Mouse (Mus musculus) lung, adult 2 months (tissue): ENCODE measurements at regions not wholly inside any gene's neighbourhood (a gene's known extent, or its start where the extent isn't known, plus 50 kb on each side); places are given as distances from the start of the nearest gene placed in this dataset.

Experiments used
- DNase-seq: peaks from one replicate; pipeline ENCODE4 v3.0.0; 2022
- H3K4me1 ChIP-seq: fragments of 200-500 bp; 2 replicates; pipeline ENCODE4 v1.6.1; 2011; ENCODE audit warnings: low read length; ENCODE audit not compliant: control insufficient read depth, insufficient read depth
- H3K4me3 ChIP-seq: fragments of 200-500 bp; replicated peaks from 2 replicates; pipeline ENCODE3; 2011; ENCODE audit warnings: low read depth, mild to moderate bottlenecking, control low read depth, low read length; ENCODE audit errors: extremely low read depth
- CTCF ChIP-seq: fragments of 200-500 bp; IDR thresholded peaks from 2 replicates; pipeline ENCODE4 v1.5.1; 2011; ENCODE audit warnings: mild to moderate bottlenecking, low read length, control low read depth; ENCODE audit not compliant: insufficient read depth
- POLR2A ChIP-seq: fragments of 200-500 bp; IDR thresholded peaks from 2 replicates; pipeline ENCODE4 v1.6.1; 2011; ENCODE audit warnings: low read depth, mild to moderate bottlenecking, control low read depth, low read length, borderline replicate concordance; ENCODE audit errors: extremely low read depth
- WGBS: fragments of 180-500 bp; shearing (Covaris S2); methylation state at CpG from one replicate; pipeline ENCODE4 v1.1.7; 2018; 5-methylcytosine and 5-hydroxymethylcytosine counted together

GRCm38 (mm10) chrX:99552778-99553177, 81.7 kb upstream of the Pja1 start:
- TF ChIP-seq CTCF (no peak), POLR2A (no peak)
- 77% methylated on average over 2 of the region's 2 CpGs for WGBS
- DNase-seq, result no peak

GRCm38 (mm10) chrX:99550057-99550760, 79.1 kb upstream of the Pja1 start:
- TF ChIP-seq CTCF (no peak), POLR2A (no peak)
- DNase-seq, result no peak
- Histone ChIP-seq H3K4me3 (no peak overlapping the region), H3K4me1 (no peaks in the 10 kb centered on the region)
- WGBS, result 60% methylated on average over 7 of the region's 7 CpGs

More at GRCm38 (mm10) chrX:99552778-99553177, 81.7 kb upstream of the Pja1 start:
- no peak overlapping the region for H3K4me3 ChIP-seq
- no peaks in the 10 kb centered on the region for H3K4me1 ChIP-seq

DNA sequence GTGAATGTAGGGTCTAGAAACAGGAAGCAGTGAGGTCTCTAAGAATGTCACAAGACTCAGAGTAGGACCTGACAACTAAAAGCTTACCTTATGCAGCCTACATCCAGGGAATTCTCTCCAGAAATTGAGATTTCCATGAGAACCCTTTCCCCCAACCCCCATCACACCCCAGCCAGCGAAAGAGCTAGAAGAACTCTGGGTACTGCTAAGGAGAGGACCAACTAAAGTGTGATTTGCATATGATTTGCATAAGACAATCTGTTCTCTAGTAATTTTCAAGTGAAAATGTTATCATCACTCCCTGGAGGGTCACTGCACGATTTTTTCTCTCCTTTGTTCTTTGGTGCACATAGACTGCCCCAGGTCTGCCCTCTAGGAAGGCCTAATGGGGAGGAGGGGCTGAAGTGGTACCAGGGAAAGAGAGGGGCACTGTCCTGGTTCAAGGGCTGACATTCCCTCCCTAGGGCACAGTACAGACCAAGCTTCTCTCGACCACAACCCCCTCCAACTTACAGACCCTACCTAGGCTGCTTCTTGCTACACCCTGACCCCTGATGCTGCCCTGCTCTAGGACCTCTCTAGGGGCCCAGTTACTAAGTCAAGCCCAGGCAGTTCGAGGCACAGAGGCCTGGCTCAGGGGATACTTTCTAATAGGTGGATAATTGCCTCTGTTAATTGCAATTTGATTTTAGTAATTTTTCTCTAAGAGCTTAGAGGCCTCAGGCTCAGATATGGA, 77.4 kb upstream of the Pja1 start:
- no peaks in the 10 kb centered on the region for H3K4me1 ChIP-seq
- 67% methylated on average over 4 of the region's 4 CpGs for WGBS
- TF ChIP-seq CTCF (no peak), POLR2A (no peak)

DNA sequence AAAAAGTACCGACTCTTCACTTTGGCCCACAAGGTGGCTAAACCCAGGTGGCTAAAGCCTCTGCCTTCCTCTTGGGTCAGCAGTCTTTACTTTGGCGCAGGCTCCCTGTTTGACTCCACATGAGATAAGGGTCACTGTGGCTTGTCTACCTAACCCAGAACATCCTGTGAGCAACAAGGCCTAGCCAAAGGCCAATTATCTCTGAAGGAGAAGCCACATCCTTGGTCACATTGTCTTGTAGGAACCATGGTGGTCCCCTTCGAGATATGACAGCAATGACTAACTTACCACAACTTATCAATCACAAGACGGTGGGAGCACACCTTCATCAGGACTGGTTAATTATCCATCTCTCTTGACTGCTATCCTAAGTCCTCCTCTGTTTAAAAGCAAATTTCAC, 73.3 kb upstream of the Pja1 start:
- 83% methylated on average over 4 of the region's 4 CpGs for WGBS
- TF ChIP-seq POLR2A (no peak), CTCF (no peak)
- no peaks in the 10 kb centered on the region for H3K4me1 ChIP-seq

More for the DNA sequence above, 77.4 kb upstream of the Pja1 start:
- H3K4me3 ChIP-seq, result no peak overlapping the region
- no peak for DNase-seq

DNA sequence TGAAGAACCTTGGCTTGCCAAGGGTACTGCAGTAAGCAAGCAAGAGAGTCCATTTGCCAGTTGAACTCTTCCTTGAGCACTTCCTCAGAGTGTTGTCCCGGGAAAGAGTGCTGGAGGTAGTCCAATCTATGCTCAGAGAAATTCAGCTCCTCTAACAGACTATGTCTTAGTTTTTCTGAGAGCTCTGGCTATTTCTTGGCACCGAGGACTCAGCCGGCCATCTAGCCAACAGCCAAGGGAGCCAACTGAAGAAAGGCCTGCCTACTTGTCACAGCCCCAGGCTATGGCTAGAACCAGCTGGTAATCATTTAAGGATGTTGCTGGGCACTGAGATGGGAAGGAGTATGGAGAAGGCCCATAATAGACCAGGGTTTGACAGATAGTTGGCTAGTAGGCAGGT, 70.8 kb upstream of the Pja1 start:
- DNase-seq, result no peak
- WGBS, result 77% methylated on average over 3 of the region's 3 CpGs
- Histone ChIP-seq H3K4me1 (no peaks in the 10 kb centered on the region), H3K4me3 (no peak overlapping the region)
- no peak for TF ChIP-seq CTCF
- no peak for TF ChIP-seq POLR2A

More for the DNA sequence above, 73.3 kb upstream of the Pja1 start:
- no peak overlapping the region for H3K4me3 ChIP-seq
- DNase-seq, result no peak

DNA sequence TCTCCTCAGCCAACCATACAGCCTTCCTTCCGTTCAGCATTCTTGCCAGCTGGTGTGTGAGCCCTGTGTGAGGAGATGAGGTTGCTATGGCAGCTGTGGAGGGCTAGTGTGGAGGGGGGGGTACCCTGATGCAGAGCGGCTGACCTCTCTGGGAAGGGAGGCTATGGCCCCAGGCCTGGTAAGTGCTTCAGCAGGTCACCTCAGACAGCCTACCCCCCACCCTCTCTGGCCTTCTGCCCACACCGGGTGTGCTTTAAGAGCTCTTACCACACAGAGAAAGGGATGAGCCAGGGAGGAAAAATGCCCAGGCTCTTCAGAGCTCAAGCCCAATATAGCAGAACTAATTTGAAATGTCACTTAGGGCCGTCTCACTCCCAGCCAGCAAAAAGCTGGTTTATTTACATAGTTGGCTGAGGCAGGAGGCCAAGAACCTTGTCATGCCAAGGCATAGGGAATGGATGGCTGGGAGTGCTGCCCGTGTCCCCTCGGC, 69.1 kb upstream of the Pja1 start:
- no peak for DNase-seq
- H3K4me1 ChIP-seq, result no peaks in the 10 kb centered on the region
- no peak overlapping the region for H3K4me3 ChIP-seq
- WGBS, result 66% methylated on average over 6 of the region's 6 CpGs
- TF ChIP-seq POLR2A, result no peak
- no peak for TF ChIP-seq CTCF

- H3K4me1 ChIP-seq, result no peaks in the 10 kb centered on the region
- no peak overlapping the region for H3K4me3 ChIP-seq
- DNase-seq, result no peak
- TF ChIP-seq POLR2A (no peak), CTCF (no peak)
- WGBS, result 82% methylated on average over 4 of the region's 4 CpGs
Observed at GRCm38 (mm10) chrX:99539684-99540083, 68.6 kb upstream of the Pja1 start.

DNA sequence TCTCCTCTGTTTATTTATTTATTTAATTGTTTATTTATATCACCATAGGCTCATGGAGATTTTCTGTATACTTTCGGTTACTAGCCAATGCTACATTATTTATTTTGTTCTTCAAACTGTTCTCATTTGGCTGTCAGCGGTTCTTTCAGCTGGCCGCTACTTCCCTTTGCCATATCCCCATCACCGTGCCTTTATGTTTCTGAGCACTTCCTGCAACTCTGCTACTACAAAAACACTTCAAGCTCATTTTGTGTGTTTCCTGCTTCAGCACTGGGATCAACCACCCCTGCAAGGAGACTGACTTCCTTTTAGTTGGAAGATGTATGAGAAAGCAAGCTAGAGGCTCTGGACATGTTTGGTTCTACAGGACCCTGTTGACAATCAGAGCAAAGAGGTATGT, 66.7 kb upstream of the Pja1 start:
- Histone ChIP-seq H3K4me1 (no peaks in the 10 kb centered on the region), H3K4me3 (no peak overlapping the region)
- no peak for DNase-seq
- no peak for TF ChIP-seq POLR2A
- no peak for TF ChIP-seq CTCF
- WGBS, result 62% methylated on average over 4 of the region's 4 CpGs

- peaks cover 2% of the 10 kb centered on the region; the same call in 1 of the 2 replicates for H3K4me1 ChIP-seq
- DNase-seq, result no peak
- WGBS, result 66% methylated on average over 4 of the region's 4 CpGs
- TF ChIP-seq POLR2A (no peak), CTCF (no peak)
- no peak overlapping the region for H3K4me3 ChIP-seq
Observed at GRCm38 (mm10) chrX:99534922-99535321, 63.8 kb upstream of the Pja1 start.

DNA sequence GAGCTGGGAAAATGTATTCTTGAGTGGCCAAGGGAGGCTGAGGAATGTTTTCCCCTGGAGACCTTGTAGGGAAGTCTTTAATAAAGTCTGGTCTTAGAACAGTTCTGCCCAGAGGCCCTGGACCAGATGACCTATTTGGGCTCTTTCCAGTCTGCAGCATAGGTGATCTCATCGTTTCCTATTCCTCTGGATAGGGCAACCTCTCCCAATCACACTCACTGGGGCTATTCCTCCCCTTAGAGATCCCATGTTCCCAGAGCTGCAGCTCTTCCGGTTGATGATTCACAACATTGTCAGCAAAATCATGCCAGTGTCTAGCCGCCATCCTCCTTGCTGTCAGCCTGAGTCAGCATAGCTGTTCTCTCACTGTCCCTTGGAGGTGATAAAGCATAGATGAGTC, 60.1 kb upstream of the Pja1 start:
- 57% methylated on average over 3 of the region's 3 CpGs for WGBS
- TF ChIP-seq POLR2A (no peak), CTCF (no peak)
- Histone ChIP-seq H3K4me3 (no peak overlapping the region), H3K4me1 (peaks cover 2% of the 10 kb centered on the region; the same call in 1 of the 2 replicates)
- no peak for DNase-seq
